Mouse (Mus musculus) midbrain, embryonic 12.5 days (tissue): Measurements from ENCODE around the gene Fbxo22. TPM values are rescaled to one million over a fixed set of nuclear protein-coding genes. Genes with fewer than 3 reads are reported as not detected.
"Not testable (repeated sequence)": the region's sequence is repeated elsewhere in the genome, so short reads cannot be mapped to it uniquely, and the experiment has no call there.

Source experiments
- ATAC-seq: fragments of 200-750 bp; cut with Nextera tagmentation; 2 replicates; pipeline ENCODE4 v1.8.0; 2017; ENCODE audit warnings: low read depth, moderate TSS enrichment, moderate library complexity; ENCODE audit not compliant: low FRiP score
- H3K27ac ChIP-seq: fragments of 300-500 bp; sonication (generic); replicated peaks from 2 replicates; pipeline ENCODE4 v1.5.1; 2016; ENCODE audit warnings: mild to moderate bottlenecking
- H3K27me3 ChIP-seq: fragments of 300-500 bp; sonication (generic); 2 replicates; pipeline ENCODE4 v1.6.1; 2016; ENCODE audit warnings: mild to moderate bottlenecking
- H3K36me3 ChIP-seq: fragments of 300-500 bp; sonication (generic); 2 replicates; pipeline ENCODE4 v1.6.1; 2016
- H3K4me1 ChIP-seq: fragments of 300-500 bp; sonication (generic); 2 replicates; pipeline ENCODE4 v1.6.1; 2016
- H3K4me2 ChIP-seq: fragments of 300-500 bp; sonication (generic); replicated peaks from 2 replicates; pipeline ENCODE4 v1.6.1; 2016; ENCODE audit warnings: mild to moderate bottlenecking, moderate library complexity
- H3K4me3 ChIP-seq: fragments of 300-500 bp; sonication (generic); 2 replicates; pipeline ENCODE4 v1.5.1; 2016; ENCODE audit warnings: mild to moderate bottlenecking
- H3K9ac ChIP-seq: fragments of 300-500 bp; sonication (generic); replicated peaks from 2 replicates; pipeline ENCODE4 v1.6.1; 2016; ENCODE audit warnings: mild to moderate bottlenecking, moderate library complexity
- H3K9me3 ChIP-seq: fragments of 300-500 bp; sonication (generic); 2 replicates; pipeline ENCODE4 v1.6.1; 2016; ENCODE audit warnings: mild to moderate bottlenecking
- WGBS: fragments of 180-500 bp; shearing (Covaris S2); methylation state at CpG from one replicate; pipeline ENCODE4 v1.1.7; 2016; 5-methylcytosine and 5-hydroxymethylcytosine counted together
- polyA plus RNA-seq: library from polyadenylated mRNA; unstranded; fragments of >200 nt; fragmentation: Nextera tagmentation; extraction: Ambion mirVana; gene quantifications from 2 replicates; pipeline ENCODE4 v1.2.1, GENCODE M21; 2016

The Fbxo22 gene
- polyA plus RNA-seq, 1 experiment from 2014 or later = 90.2 TPM

GRCm38 (mm10) chr9:55241863-55242685 is 33.3 kb downstream of the Fbxo22 start:
- H3K9me3 ChIP-seq = no peaks in the 10 kb centered on the region
- H3K27ac ChIP-seq = no peak overlapping the region
- H3K4me1 ChIP-seq = 0 out of 2 replicates have a peak, but pooled peaks cover 2% of the 10 kb centered on the region
- H3K27me3 ChIP-seq = 0 out of 2 replicates have a peak, but pooled peaks cover 3% of the 10 kb centered on the region
- H3K4me3 ChIP-seq = peak overlapping the region; percentile 19; the same call in 1 of the 2 replicates
- H3K36me3 ChIP-seq = no peaks in the 10 kb centered on the region
- no peak for ATAC-seq
- WGBS = 41% methylated on average over 24 of the region's 24 CpGs
- H3K9ac ChIP-seq = no peak overlapping the region
- peak overlapping the region; percentile 39 for H3K4me2 ChIP-seq

DNA sequence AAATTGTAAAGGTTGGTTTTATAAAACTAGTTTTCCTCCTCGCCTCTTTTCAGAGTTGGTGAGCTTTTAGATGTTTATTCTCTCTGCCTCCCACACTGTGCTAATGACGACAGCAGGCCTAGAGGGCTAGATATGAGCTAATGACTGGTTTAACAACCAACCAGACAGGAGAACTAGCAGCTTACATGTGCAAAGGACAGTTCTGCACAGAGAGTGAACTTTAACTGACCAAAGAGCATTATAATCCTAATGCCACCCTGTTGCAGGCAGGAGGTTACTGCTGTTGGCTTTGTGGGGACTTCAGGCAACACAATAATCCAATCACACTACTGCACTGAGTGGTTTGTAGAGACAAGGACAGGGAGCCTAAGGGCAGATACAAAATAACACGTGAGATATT is 34.6 kb downstream of the Fbxo22 start:
- no peak for ATAC-seq
- WGBS = 80% methylated on average over 3 of the region's 3 CpGs
- H3K27me3 ChIP-seq = 0 out of 2 replicates have a peak, but pooled peaks cover 3% of the 10 kb centered on the region

DNA sequence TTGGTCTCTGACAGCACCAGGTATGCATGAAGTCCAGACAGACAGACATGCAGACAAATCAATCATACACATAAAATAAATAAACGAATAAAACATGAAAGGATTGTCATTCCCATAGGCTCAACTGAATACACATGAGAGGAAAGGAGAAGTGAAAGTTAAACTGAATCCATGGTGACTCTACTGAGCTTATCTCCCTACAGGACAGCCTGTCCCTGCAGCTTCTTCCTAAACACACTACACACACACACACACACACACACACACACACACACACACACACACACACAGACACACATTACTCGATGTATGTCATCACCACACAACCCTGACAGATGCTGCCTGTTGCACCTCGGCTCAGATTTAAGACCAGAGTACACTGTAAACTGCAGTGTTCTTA is 35.4 kb downstream of the Fbxo22 start:
- H3K9me3 ChIP-seq = no peaks in the 10 kb centered on the region
- H3K4me2 ChIP-seq = no peak overlapping the region
- no peak overlapping the region for H3K4me3 ChIP-seq
- H3K27ac ChIP-seq = no peak overlapping the region
- H3K36me3 ChIP-seq = no peaks in the 10 kb centered on the region
- no peak for ATAC-seq
- 78% methylated on average over 3 of the region's 3 CpGs for WGBS
- H3K27me3 ChIP-seq = 0 out of 2 replicates have a peak, but pooled peaks cover 3% of the 10 kb centered on the region
- no peak overlapping the region for H3K9ac ChIP-seq
- H3K4me1 ChIP-seq = 0 out of 2 replicates have a peak, but pooled peaks cover 2% of the 10 kb centered on the region

More for the DNA sequence above, 34.6 kb downstream of the Fbxo22 start:
- Histone ChIP-seq H3K9me3 (no peaks in the 10 kb centered on the region), H3K4me3 (no peak overlapping the region), H3K36me3 (no peaks in the 10 kb centered on the region), H3K9ac (no peak overlapping the region), H3K4me1 (0 out of 2 replicates have a peak, but pooled peaks cover 2% of the 10 kb centered on the region), H3K4me2 (no peak overlapping the region), H3K27ac (no peak overlapping the region)

DNA sequence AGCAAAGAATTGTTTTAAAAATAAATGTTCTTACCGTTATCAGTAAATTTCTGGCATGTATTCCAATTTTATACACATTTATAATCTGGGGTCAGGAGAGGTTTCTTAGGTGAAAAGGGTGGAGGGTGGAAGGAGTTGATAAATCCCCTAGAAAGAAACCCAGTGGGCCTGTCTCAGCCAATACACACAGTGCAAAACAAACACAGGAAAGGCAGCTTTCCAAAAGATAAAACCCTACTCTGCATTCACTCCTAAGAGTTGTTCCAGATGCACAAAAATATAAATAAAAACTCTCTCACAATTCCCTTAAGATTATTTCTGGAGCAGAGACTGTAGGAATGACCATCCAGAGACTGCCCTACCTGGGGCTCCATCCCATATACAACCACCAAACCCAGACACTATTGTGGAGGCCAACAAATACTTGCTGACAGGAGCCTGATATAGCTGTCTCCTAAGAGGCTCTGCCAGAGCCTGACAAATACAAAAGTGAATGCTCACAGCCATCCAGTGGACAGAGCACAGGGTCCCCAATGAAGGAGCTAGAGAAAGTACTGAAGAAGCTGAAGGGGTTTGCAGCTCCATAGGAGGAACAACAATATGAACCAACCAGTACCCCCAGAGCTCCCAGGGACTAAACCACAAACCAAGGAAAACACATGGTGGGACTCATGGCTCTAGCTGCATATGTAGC is 36.5 kb downstream of the Fbxo22 start:
- not testable (repeated sequence) for H3K27ac ChIP-seq, H3K9me3 ChIP-seq, ATAC-seq, H3K4me3 ChIP-seq, H3K9ac ChIP-seq, H3K4me1 ChIP-seq, H3K36me3 ChIP-seq, H3K27me3 ChIP-seq, H3K4me2 ChIP-seq
- 84% methylated on average over 1 of the region's 1 CpGs for WGBS

- no peak overlapping the region for H3K4me2 ChIP-seq
- no peak overlapping the region for H3K27ac ChIP-seq
- ATAC-seq = no peak
- 82% methylated on average over 8 of the region's 8 CpGs for WGBS
- no peaks in the 10 kb centered on the region for H3K9me3 ChIP-seq
- H3K36me3 ChIP-seq = no peaks in the 10 kb centered on the region
- H3K9ac ChIP-seq = no peak overlapping the region
- H3K4me3 ChIP-seq = no peak overlapping the region
- H3K4me1 ChIP-seq = 0 out of 2 replicates have a peak, but pooled peaks cover 2% of the 10 kb centered on the region
- 0 out of 2 replicates have a peak, but pooled peaks cover 3% of the 10 kb centered on the region for H3K27me3 ChIP-seq
Observed at GRCm38 (mm10) chr9:55246440-55246839, 37.7 kb downstream of the Fbxo22 start.

DNA sequence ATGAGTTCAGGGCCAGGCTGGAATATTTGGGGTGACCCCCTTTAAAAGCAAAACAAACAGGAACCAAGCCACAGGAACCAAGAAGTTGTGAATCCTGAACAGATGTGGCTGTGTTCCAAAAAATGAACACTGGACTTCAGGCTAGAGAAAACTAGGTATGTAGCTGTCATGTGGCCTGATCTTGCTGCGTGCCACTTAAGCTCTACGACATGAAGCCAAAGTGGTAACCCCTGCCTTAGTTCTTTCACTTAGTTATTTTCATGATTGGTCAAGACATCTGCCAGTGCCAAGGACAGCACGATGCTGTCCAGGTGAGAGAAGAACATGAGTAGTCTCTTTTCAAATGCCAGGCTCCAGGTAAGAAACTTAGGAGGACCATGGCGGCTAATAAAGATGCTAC is 38.2 kb downstream of the Fbxo22 start:
- Histone ChIP-seq H3K4me1 (0 out of 2 replicates have a peak, but pooled peaks cover 2% of the 10 kb centered on the region), H3K9me3 (no peaks in the 10 kb centered on the region), H3K27me3 (no peaks in the 10 kb centered on the region), H3K4me2 (no peak overlapping the region), H3K27ac (no peak overlapping the region), H3K36me3 (no peaks in the 10 kb centered on the region), H3K4me3 (no peak overlapping the region), H3K9ac (no peak overlapping the region)
- no peak for ATAC-seq
- 95% methylated on average over 4 of the region's 4 CpGs for WGBS

DNA sequence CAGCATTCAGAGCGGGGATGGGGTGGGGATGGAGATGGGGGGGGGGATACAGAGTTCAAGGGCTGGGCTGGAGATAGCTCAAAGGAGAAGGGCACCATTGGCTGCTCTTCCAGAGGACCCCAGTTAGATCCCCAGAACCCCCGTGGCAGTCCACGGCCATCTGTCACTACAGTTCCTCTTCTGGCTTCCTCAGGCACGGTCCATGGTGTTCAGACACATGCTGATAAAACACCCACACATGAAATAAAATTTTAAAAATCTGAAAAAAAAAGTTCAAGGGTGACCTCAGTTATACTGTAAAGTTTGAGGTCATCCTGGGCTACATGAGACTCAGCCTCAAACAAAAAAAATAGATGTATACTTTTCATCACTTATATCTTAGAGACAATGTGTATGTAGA is 39.7 kb downstream of the Fbxo22 start:
- Histone ChIP-seq H3K36me3 (no peaks in the 10 kb centered on the region), H3K27me3 (no peaks in the 10 kb centered on the region), H3K4me3 (no peak overlapping the region), H3K4me2 (no peak overlapping the region), H3K9me3 (no peaks in the 10 kb centered on the region), H3K4me1 (no peaks in the 10 kb centered on the region), H3K9ac (no peak overlapping the region), H3K27ac (no peak overlapping the region)
- 78% methylated on average over 4 of the region's 4 CpGs for WGBS
- no peak for ATAC-seq

- H3K4me3 ChIP-seq = no peak overlapping the region
- no peaks in the 10 kb centered on the region for H3K27me3 ChIP-seq
- no peak for ATAC-seq
- no peak overlapping the region for H3K27ac ChIP-seq
- H3K4me1 ChIP-seq = no peaks in the 10 kb centered on the region
- H3K36me3 ChIP-seq = no peaks in the 10 kb centered on the region
- WGBS = 86% methylated on average over 6 of the region's 6 CpGs
- no peak overlapping the region for H3K9ac ChIP-seq
- H3K4me2 ChIP-seq = no peak overlapping the region
- H3K9me3 ChIP-seq = no peaks in the 10 kb centered on the region
Observed at GRCm38 (mm10) chr9:55250595-55251247, 42.0 kb downstream of the Fbxo22 start.

GRCm38 (mm10) chr9:55252097-55252496 is 43.4 kb downstream of the Fbxo22 start:
- not testable (repeated sequence) for H3K4me2 ChIP-seq, ATAC-seq, H3K4me1 ChIP-seq, H3K9me3 ChIP-seq, H3K4me3 ChIP-seq, H3K27me3 ChIP-seq, H3K27ac ChIP-seq, H3K9ac ChIP-seq, H3K36me3 ChIP-seq
- WGBS = 67% methylated on average over 2 of the region's 2 CpGs

DNA sequence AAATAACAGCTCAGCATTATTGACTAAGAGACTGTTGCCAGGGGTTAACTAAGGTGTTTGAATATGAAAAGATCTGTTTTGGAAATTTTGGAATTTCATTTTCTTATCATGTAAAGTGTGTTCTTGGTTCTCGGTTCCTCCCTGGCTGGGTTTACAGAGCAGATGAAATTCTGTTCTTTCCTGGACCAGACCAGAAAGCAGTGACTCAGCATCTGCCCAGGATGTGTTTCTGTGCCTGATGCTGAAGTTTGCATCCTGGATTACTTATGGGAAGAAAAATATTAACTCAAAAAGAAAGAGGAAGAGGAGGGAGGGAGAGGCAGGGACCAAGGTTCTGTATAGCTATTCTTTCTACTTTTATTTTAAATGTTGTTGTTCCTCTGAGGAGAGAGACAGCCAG is 45.1 kb downstream of the Fbxo22 start:
- no peaks in the 10 kb centered on the region for H3K36me3 ChIP-seq
- no peak overlapping the region for H3K4me2 ChIP-seq
- 85% methylated on average over 1 of the region's 1 CpGs for WGBS
- H3K27me3 ChIP-seq = no peaks in the 10 kb centered on the region
- H3K9me3 ChIP-seq = no peaks in the 10 kb centered on the region
- no peak overlapping the region for H3K27ac ChIP-seq
- no peak for ATAC-seq
- H3K4me3 ChIP-seq = no peak overlapping the region
- H3K4me1 ChIP-seq = no peaks in the 10 kb centered on the region
- no peak overlapping the region for H3K9ac ChIP-seq

DNA sequence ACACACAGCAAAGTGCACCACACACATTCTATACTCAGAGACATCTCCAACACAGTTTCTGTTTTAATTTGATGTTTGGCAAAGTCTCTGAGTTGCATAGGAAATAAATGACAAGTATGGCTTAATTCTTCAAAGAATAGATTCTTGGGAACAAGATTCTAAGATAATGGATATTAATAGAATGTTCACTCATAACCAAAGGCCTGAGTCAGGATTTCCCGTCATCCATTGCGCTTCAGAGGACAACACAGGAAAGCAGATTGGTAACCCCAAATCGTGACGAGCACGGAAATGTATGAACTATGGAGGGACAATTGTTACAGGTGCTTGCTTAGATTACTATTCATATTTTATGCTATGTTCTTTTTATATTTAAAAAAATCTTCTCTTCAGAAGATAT is 46.3 kb downstream of the Fbxo22 start:
- no peaks in the 10 kb centered on the region for H3K9me3 ChIP-seq
- H3K4me2 ChIP-seq = no peak overlapping the region
- no peak overlapping the region for H3K9ac ChIP-seq
- ATAC-seq = no peak
- no peaks in the 10 kb centered on the region for H3K36me3 ChIP-seq
- no peaks in the 10 kb centered on the region for H3K4me1 ChIP-seq
- 94% methylated on average over 5 of the region's 5 CpGs for WGBS
- H3K4me3 ChIP-seq = no peak overlapping the region
- H3K27me3 ChIP-seq = no peaks in the 10 kb centered on the region
- H3K27ac ChIP-seq = no peak overlapping the region

DNA sequence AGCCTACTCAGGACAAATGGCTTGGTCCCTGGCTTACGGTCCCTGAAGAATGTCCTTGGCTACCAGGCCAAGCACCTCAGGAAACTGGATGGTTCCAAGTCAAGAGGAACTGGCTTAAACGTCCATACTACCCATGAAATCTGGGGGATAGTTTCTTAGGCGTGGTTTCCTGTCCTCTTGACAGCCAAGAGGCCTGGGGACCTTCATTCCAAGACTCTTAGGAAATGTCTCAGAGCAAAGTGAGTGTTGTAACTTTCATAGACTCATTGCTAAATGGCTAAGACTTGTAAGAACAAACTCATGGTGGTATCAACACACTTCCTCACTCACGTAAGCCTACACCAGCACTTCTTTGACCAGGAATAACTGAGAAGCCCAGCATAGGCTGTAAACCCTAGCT is 46.9 kb downstream of the Fbxo22 start:
- no peaks in the 10 kb centered on the region for H3K27me3 ChIP-seq
- no peak overlapping the region for H3K4me2 ChIP-seq
- H3K4me3 ChIP-seq = no peak overlapping the region
- ATAC-seq = no peak
- no peak overlapping the region for H3K27ac ChIP-seq
- H3K36me3 ChIP-seq = no peaks in the 10 kb centered on the region
- no peak overlapping the region for H3K9ac ChIP-seq
- H3K4me1 ChIP-seq = no peaks in the 10 kb centered on the region
- WGBS = 74% methylated on average over 4 of the region's 4 CpGs
- no peaks in the 10 kb centered on the region for H3K9me3 ChIP-seq
